Mouse (Mus musculus) forebrain, embryonic 15.5 days (tissue): ENCODE measurements around the gene Tgm4. TPM values are rescaled to one million over a fixed set of nuclear protein-coding genes. Genes with fewer than 3 reads are reported as not detected.

Source experiments
- ATAC-seq: fragments of 200-750 bp; cut with Nextera tagmentation; replicated peaks from 2 replicates; pipeline ENCODE4 v1.8.0; 2017; ENCODE audit warnings: mild to moderate bottlenecking, moderate TSS enrichment, moderate library complexity
- H3K27ac ChIP-seq: fragments of 300-500 bp; sonication (generic); replicated peaks from 2 replicates; pipeline ENCODE4 v1.5.1; 2015; ENCODE audit warnings: mild to moderate bottlenecking, inconsistent platforms
- H3K27me3 ChIP-seq: fragments of 300-500 bp; sonication (generic); 2 replicates; pipeline ENCODE4 v1.6.1; 2015; ENCODE audit warnings: inconsistent platforms
- H3K36me3 ChIP-seq: fragments of 300-500 bp; sonication (generic); 2 replicates; pipeline ENCODE4 v1.6.1; 2015; ENCODE audit warnings: mild to moderate bottlenecking, inconsistent platforms
- H3K4me1 ChIP-seq: fragments of 300-500 bp; sonication (generic); 2 replicates; pipeline ENCODE4 v1.6.1; 2015; ENCODE audit warnings: inconsistent platforms
- H3K4me2 ChIP-seq: fragments of 300-500 bp; sonication (generic); replicated peaks from 2 replicates; pipeline ENCODE4 v1.6.1; 2015; ENCODE audit warnings: mild to moderate bottlenecking, inconsistent platforms
- H3K4me3 ChIP-seq: fragments of 300-500 bp; sonication (generic); 2 replicates; pipeline ENCODE4 v1.5.1; 2015; ENCODE audit warnings: mild to moderate bottlenecking, inconsistent platforms
- H3K9ac ChIP-seq: fragments of 300-500 bp; sonication (generic); replicated peaks from 2 replicates; pipeline ENCODE4 v1.6.1; 2015; ENCODE audit warnings: mild to moderate bottlenecking, inconsistent platforms
- H3K9me3 ChIP-seq: fragments of 300-500 bp; sonication (generic); 2 replicates; pipeline ENCODE4 v1.6.1; 2016; ENCODE audit warnings: inconsistent platforms
- WGBS: fragments of 180-500 bp; shearing (Covaris S2); methylation state at CpG from one replicate; pipeline ENCODE4 v1.1.7; 2015; ENCODE audit warnings: mixed read lengths; 5-methylcytosine and 5-hydroxymethylcytosine counted together
- polyA plus RNA-seq: library from polyadenylated mRNA; unstranded; fragments of >200 nt; fragmentation: Nextera tagmentation; extraction: Ambion mirVana; gene quantifications from 2 replicates; pipeline ENCODE4 v1.2.1, GENCODE M21; 2015

Tgm4 gene
- polyA plus RNA-seq, 1 experiment from 2014 or later, result 0.78 TPM

DNA sequence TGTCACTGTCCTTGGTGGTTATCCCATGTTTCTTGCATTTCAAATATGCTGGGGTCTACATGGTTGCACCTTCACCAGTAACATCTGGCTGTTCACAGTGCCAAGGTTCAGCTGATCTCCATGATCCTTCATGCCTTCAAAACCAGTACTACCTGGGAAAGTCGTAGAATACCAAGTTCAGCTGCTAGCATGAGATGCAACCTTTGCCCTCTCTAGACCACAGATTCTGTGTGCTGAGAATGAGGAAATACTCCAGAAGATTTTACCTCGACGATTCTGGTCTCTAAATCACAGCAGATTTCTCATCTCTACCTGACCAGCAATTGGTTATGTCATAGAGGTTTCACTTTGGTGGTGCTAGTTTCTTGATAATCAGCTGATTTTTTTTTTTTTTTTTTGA lies 25.6 kb downstream of the Tgm4 start:
- Histone ChIP-seq H3K4me3 (no peak overlapping the region), H3K4me1 (no peaks in the 10 kb centered on the region), H3K9me3 (no peaks in the 10 kb centered on the region), H3K27ac (no peak overlapping the region), H3K27me3 (no peaks in the 10 kb centered on the region), H3K9ac (no peak overlapping the region), H3K36me3 (no peaks in the 10 kb centered on the region), H3K4me2 (no peak overlapping the region)
- 98% methylated on average over 3 of the region's 3 CpGs for WGBS
- no peak for ATAC-seq

DNA sequence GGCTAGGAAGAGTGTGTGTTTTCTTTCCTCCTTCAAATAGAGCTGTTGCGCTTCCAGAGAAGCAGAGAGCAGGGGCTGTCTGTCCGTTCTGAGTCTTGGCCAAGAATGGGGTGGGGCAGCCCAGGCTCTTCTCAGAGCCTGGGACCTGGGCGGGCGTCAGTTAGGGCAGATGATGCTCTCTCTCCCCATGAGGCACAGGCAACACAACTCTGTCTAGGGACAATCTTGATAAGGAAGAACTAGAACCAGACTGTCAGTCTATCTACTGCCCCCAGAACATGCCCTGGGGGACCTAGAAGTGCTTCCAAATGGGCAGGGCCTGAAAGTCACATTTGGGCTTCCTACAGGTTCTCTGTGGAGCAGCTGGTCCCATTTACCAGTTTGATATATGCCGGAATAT lies 44.6 kb downstream of the Tgm4 start:
- 88% methylated on average over 5 of the region's 5 CpGs for WGBS
- Histone ChIP-seq H3K27me3 (no peaks in the 10 kb centered on the region), H3K4me2 (no peak overlapping the region), H3K4me3 (no peak overlapping the region), H3K9ac (no peak overlapping the region), H3K4me1 (no peaks in the 10 kb centered on the region), H3K9me3 (no peaks in the 10 kb centered on the region), H3K27ac (no peak overlapping the region), H3K36me3 (peaks cover 50% of the 10 kb centered on the region)
- ATAC-seq, result no peak

DNA sequence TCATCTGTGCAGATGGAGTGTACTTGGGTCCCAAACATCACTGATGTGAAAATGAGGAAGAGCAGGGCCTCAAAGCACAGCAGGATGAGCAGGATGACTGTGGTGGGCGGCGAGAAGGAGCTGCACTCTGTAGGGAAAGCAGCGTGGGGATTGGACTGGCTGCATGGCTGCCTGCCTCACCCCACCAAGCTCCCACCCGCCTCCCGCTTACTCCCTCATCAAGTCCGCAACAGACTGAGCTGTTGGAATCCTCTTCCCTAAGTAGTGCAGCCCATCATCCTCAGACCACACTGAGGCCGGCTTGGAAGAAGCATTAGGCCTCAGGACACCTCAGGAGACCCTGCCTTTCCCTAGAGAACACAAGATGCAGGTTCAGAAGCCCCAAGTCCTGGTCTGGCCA lies 45.8 kb downstream of the Tgm4 start:
- H3K9ac ChIP-seq, result no peak overlapping the region
- H3K4me3 ChIP-seq, result no peak overlapping the region
- H3K9me3 ChIP-seq, result no peaks in the 10 kb centered on the region
- ATAC-seq, result no peak
- peaks cover 57% of the 10 kb centered on the region for H3K36me3 ChIP-seq
- WGBS, result 89% methylated on average over 7 of the region's 7 CpGs
- H3K27ac ChIP-seq, result no peak overlapping the region
- no peaks in the 10 kb centered on the region for H3K27me3 ChIP-seq
- no peak overlapping the region for H3K4me2 ChIP-seq
- H3K4me1 ChIP-seq, result no peaks in the 10 kb centered on the region

DNA sequence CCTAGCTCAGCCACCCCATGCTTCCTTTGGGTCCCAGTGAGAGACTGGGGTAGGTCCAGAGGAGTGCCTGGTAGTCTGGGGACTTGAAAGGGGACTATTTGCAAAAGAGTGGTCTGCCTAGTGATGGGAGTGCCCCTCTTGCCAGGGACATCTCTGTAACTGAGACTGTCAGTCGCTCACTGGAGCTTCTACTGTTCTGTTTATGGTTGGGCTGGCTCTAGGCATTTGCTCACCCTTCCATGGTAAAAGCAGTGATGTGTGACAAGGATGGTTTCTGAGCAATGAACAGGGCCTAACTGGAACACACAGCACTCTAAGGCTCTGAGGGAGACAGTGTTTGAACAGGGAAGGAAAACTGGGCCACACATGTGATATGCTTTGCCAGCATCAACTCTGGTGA lies 46.3 kb downstream of the Tgm4 start:
- no peaks in the 10 kb centered on the region for H3K27me3 ChIP-seq
- no peaks in the 10 kb centered on the region for H3K4me1 ChIP-seq
- ATAC-seq, result no peak
- no peak overlapping the region for H3K27ac ChIP-seq
- no peak overlapping the region for H3K9ac ChIP-seq
- H3K9me3 ChIP-seq, result no peaks in the 10 kb centered on the region
- no peak overlapping the region for H3K4me3 ChIP-seq
- H3K4me2 ChIP-seq, result no peak overlapping the region
- 96% methylated on average over 1 of the region's 1 CpGs for WGBS
- H3K36me3 ChIP-seq, result peaks cover 57% of the 10 kb centered on the region

DNA sequence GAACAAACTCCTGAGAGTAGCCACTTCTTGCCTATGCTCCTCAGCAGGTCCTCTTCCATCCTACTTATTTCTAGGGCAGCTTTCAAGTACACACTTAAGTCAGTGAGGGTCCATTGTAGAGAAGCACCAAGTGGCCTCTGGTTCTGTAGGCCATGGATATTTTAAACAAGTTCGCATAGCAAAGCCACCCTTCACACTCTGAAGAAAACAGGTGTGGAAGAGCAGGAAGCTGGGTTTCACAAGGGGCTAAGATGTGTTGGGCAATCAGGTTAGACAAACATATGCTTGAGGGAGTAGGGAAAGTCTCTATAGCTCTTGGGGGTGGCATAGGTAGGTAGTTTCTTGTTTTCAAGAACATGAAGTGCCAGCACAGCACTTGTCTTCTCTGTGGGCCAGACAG lies 50.8 kb downstream of the Tgm4 start:
- Histone ChIP-seq H3K9ac (no peak overlapping the region), H3K27me3 (no peaks in the 10 kb centered on the region), H3K36me3 (peaks cover 69% of the 10 kb centered on the region), H3K27ac (no peak overlapping the region), H3K4me1 (no peaks in the 10 kb centered on the region), H3K4me2 (no peak overlapping the region), H3K4me3 (no peak overlapping the region), H3K9me3 (no peaks in the 10 kb centered on the region)
- 85% methylated on average over 1 of the region's 1 CpGs for WGBS
- ATAC-seq, result no peak

DNA sequence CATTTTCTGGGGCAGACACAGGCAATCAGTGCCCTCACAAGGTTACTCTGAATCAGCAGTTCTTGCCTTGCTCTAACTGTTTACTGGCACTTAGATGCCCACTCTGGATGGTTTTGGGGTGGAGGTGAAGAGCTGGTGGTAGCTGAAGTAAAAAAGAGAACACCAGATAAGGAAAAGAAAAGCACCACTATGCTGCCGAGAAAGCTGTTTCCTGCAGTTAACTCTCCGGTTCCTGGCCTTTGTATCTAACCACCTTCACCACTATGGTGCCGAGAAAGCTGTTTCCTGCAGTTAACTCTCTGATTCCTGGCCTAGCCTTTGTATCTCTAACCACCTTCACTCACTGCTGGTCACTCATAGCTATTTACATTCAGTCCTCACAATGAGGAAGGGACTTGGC lies 53.0 kb downstream of the Tgm4 start:
- H3K4me2 ChIP-seq, result no peak overlapping the region
- ATAC-seq, result no peak
- H3K4me1 ChIP-seq, result no peaks in the 10 kb centered on the region
- 85% methylated on average over 3 of the region's 3 CpGs for WGBS
- H3K36me3 ChIP-seq, result peaks cover 62% of the 10 kb centered on the region
- no peaks in the 10 kb centered on the region for H3K9me3 ChIP-seq
- no peak overlapping the region for H3K27ac ChIP-seq
- no peak overlapping the region for H3K4me3 ChIP-seq
- H3K9ac ChIP-seq, result no peak overlapping the region
- no peaks in the 10 kb centered on the region for H3K27me3 ChIP-seq

DNA sequence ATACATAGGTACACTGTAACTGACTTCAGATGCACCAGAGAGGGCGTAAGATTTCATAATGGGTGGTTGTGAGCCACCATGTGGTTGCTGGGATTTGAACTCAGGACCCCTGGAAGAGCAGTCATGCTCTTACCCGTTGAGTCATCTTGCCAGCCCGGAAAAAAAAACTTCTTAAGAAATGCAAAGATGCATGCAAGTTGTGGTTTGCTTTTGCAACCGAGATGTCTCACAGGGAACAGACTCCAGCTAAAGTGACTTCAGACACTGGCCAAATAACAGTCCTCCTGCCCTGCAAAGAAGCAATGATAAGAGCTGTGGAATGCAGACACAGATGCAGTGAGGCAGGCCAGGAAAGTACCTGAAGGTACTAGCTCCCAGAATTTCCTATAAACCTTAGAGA lies 56.3 kb downstream of the Tgm4 start:
- 87% methylated on average over 4 of the region's 4 CpGs for WGBS
- no peak overlapping the region for H3K4me2 ChIP-seq
- H3K27me3 ChIP-seq, result no peaks in the 10 kb centered on the region
- no peak for ATAC-seq
- H3K4me1 ChIP-seq, result no peaks in the 10 kb centered on the region
- H3K9ac ChIP-seq, result no peak overlapping the region
- H3K27ac ChIP-seq, result no peak overlapping the region
- peaks cover 50% of the 10 kb centered on the region for H3K36me3 ChIP-seq
- H3K9me3 ChIP-seq, result no peaks in the 10 kb centered on the region
- no peak overlapping the region for H3K4me3 ChIP-seq

DNA sequence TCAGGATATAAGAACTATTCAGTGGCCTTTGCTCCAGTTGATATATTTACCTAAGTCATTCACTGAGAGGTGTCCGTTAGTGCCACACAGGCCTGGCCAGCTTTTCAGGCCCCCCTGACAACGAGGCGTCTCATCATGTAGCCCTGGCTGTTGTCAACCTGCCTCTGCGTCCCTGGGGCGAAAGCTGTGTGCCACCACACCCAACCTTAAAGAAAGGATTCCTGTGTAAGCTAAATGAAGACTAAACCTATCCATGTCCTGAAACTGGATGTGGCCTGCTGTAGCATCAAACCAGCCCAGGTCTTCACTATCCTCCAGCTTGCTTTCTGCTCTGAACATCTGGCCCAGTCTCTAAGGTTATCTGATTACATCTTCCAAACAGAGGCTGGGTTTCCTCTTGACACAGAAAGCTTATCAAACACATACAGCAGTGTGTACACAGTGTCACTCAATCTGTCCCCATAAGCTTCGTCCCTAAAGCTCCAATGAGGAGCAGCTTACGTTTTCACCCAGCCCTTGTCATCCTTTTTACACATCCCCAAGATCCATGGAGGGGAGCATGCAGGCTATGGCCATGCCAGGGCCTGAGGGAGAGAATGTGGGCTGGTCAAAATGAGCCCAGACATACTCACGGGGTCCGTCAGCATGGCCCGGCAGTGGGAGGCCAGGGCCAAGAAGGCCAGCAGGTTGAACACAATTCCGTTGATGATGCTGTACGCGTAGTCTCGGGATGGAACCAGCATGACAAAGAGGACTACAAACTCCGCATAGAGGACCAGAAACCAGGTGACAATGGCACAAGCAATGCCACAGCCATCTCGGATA lies 65.3 kb downstream of the Tgm4 start:
- H3K36me3 ChIP-seq, result peaks cover 37% of the 10 kb centered on the region
- H3K4me3 ChIP-seq, result no peak overlapping the region
- H3K4me1 ChIP-seq, result no peaks in the 10 kb centered on the region
- no peak overlapping the region for H3K9ac ChIP-seq
- H3K9me3 ChIP-seq, result no peaks in the 10 kb centered on the region
- H3K27me3 ChIP-seq, result no peaks in the 10 kb centered on the region
- no peak overlapping the region for H3K27ac ChIP-seq
- 94% methylated on average over 16 of the region's 16 CpGs for WGBS
- ATAC-seq, result no peak
- H3K4me2 ChIP-seq, result no peak overlapping the region

DNA sequence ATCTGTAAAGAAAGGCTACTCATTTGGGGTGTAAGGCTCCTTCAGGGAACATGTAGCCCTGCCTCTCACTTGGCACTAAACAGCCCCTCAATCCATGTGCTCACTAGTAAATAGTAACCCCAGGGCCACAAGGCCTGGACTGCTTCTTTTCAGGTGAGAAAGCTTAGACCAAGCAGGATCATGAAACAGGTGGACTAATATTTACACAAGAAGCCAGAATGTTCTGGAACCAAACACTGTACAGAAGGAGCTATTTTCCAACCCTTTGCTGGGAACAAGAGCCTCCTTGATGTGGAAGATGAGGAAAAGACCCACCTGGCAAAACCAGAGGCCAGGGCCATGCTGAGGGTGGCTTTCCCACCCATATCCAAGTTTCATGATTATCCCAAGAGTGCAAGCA lies 68.9 kb downstream of the Tgm4 start:
- ATAC-seq, result no peak
- Histone ChIP-seq H3K4me1 (no peaks in the 10 kb centered on the region), H3K27me3 (no peaks in the 10 kb centered on the region), H3K27ac (no peak overlapping the region), H3K4me3 (no peak overlapping the region), H3K9me3 (no peaks in the 10 kb centered on the region), H3K36me3 (peaks cover 11% of the 10 kb centered on the region), H3K9ac (no peak overlapping the region), H3K4me2 (no peak overlapping the region)

DNA sequence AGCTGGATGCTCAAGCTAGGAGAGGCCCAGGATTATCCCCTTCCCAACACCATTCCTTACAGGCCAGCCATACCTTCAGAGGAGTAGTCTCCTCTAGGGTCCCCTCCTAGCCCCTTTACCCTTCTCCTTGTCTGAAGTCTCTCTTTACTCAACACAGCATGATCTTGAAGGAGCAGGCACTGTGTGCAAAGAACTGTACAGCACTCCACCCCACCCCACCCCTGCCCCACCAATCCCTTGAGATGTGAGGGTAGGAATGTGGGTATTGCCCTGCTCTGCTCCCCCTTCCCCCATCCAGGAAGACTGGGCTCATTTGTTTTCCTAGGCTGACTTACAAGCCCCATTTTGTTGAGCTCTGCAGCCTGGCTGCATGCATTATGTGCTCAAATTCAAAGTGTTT lies 69.8 kb downstream of the Tgm4 start:
- Histone ChIP-seq H3K4me3 (no peak overlapping the region), H3K9ac (no peak overlapping the region), H3K9me3 (no peaks in the 10 kb centered on the region), H3K36me3 (peaks cover 10% of the 10 kb centered on the region), H3K4me2 (no peak overlapping the region), H3K27me3 (no peaks in the 10 kb centered on the region), H3K4me1 (no peaks in the 10 kb centered on the region), H3K27ac (no peak overlapping the region)
- ATAC-seq, result no peak

DNA sequence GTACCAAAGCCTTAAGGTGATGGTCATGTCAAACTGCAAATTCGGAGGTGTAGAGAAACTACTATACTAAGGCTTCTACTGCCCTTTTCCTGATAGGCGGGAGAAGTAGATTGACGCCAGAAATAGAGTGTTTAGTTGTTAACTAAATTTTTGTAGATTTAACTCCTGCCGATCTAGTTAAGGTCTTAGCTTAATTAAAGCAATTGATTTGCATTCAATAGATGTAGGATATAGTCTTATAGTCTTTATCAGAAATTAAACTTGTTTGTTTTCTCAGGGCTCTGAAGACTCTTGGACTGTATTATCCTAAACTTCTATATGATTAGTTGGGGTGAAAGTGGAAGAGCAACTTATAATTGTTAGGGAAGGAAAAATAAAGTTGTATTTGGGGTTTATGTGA lies 72.7 kb downstream of the Tgm4 start:
- Histone ChIP-seq H3K9me3 (no peaks in the 10 kb centered on the region), H3K27ac (no peak overlapping the region), H3K27me3 (no peaks in the 10 kb centered on the region), H3K4me2 (no peak overlapping the region), H3K36me3 (no peaks in the 10 kb centered on the region; the same call in 1 of the 2 replicates), H3K4me1 (peaks cover 11% of the 10 kb centered on the region), H3K4me3 (no peak overlapping the region), H3K9ac (no peak overlapping the region)
- ATAC-seq, result no peak
- WGBS, result 94% methylated on average over 4 of the region's 4 CpGs

DNA sequence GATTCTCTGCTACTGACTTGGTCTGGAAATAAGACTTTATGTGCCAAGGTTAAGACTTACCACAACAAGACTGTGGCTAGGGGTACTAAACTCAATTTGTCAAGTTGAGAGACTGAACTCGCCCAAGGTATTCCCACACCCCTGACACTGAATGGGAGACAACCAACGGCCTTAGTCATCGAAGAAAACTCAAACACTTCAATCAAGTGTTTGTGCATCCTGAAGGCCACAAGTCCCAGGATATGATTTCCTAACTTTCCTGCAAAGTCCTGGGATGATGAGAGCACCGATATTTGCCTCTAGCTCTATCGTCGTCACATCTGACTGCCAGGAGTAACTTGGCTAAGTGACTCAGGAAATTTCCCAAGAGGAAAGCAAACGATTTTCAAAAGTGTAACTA lies 74.7 kb downstream of the Tgm4 start:
- no peaks in the 10 kb centered on the region for H3K27me3 ChIP-seq
- H3K4me2 ChIP-seq, result no peak overlapping the region
- 96% methylated on average over 7 of the region's 7 CpGs for WGBS

DNA sequence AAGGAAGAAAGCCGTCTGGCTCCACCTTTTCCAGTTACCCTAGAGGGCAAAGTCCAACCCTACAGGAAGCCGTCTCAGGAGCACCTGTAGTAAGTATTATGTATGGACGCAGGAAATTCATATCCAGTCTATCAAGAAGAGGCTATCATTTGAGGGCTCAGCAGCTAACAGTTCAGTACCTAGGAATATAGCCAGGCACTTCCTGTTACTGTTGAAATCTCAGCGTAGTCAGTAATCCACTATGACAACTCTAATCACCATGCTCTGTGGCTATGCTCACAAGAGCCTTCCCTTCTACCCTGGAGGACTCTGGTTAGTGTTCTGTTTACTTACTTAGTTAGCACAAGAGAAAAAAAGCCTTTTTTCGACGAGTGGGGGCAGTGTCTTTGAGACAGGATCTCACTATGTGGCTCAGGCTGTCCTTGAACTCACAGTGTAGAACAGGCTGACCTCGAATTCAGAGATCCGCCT lies 77.3 kb downstream of the Tgm4 start:
- peak overlapping the region; percentile 69 for H3K4me2 ChIP-seq
- no peak for ATAC-seq
- H3K9me3 ChIP-seq, result no peaks in the 10 kb centered on the region
- H3K9ac ChIP-seq, result 0 out of 2 replicates have a peak overlapping the region, but pooled peaks have one; percentile 85
- WGBS, result 64% methylated on average over 8 of the region's 8 CpGs
- H3K4me3 ChIP-seq, result peak overlapping the region; percentile 74
- H3K27me3 ChIP-seq, result no peaks in the 10 kb centered on the region
- H3K4me1 ChIP-seq, result peaks cover 24% of the 10 kb centered on the region
- no peak overlapping the region for H3K27ac ChIP-seq
- no peaks in the 10 kb centered on the region for H3K36me3 ChIP-seq

More for the DNA sequence above, 74.7 kb downstream of the Tgm4 start:
- H3K9ac ChIP-seq, result no peak overlapping the region
- ATAC-seq, result no peak
- no peaks in the 10 kb centered on the region; the same call in 1 of the 2 replicates for H3K36me3 ChIP-seq
- no peak overlapping the region for H3K4me3 ChIP-seq
- H3K9me3 ChIP-seq, result no peaks in the 10 kb centered on the region
- peaks cover 21% of the 10 kb centered on the region for H3K4me1 ChIP-seq
- H3K27ac ChIP-seq, result no peak overlapping the region
